Mouse (Mus musculus) heart, embryonic 11.5 days (tissue): Measurements from ENCODE around the gene Ckap2. TPM values are rescaled to one million over a fixed set of nuclear protein-coding genes. Genes with fewer than 3 reads are reported as not detected.

Experiments
- ATAC-seq: fragments of 200-750 bp; cut with Nextera tagmentation; replicated peaks from 2 replicates; pipeline ENCODE4 v1.8.0; 2017; ENCODE audit warnings: moderate library complexity; ENCODE audit not compliant: insufficient number of reproducible peaks, low FRiP score, low TSS enrichment
- H3K27ac ChIP-seq: fragments of 300-500 bp; sonication (generic); 2 replicates; pipeline ENCODE4 v1.5.1; 2014; ENCODE audit warnings: mild to moderate bottlenecking, low read depth, low read length
- H3K27me3 ChIP-seq: fragments of 300-500 bp; sonication (generic); 2 replicates; pipeline ENCODE4 v1.6.1; 2014; ENCODE audit warnings: mild to moderate bottlenecking, low read length, mixed read lengths; ENCODE audit not compliant: control insufficient read depth, insufficient read depth
- H3K36me3 ChIP-seq: fragments of 300-500 bp; sonication (generic); 2 replicates; pipeline ENCODE4 v1.6.1; 2014; ENCODE audit warnings: mild to moderate bottlenecking, low read length, moderate library complexity, mixed read lengths; ENCODE audit not compliant: control insufficient read depth, insufficient read depth
- H3K4me1 ChIP-seq: fragments of 300-500 bp; sonication (generic); 2 replicates; pipeline ENCODE4 v1.6.1; 2014; ENCODE audit warnings: low read length; ENCODE audit not compliant: control insufficient read depth, insufficient read depth
- H3K4me2 ChIP-seq: fragments of 300-500 bp; sonication (generic); 2 replicates; pipeline ENCODE4 v1.6.1; 2014; ENCODE audit warnings: mild to moderate bottlenecking, moderate library complexity
- H3K4me3 ChIP-seq: fragments of 300-500 bp; sonication (generic); 2 replicates; pipeline ENCODE4 v1.5.1; 2014; ENCODE audit warnings: low read depth, low read length
- H3K9ac ChIP-seq: fragments of 300-500 bp; sonication (generic); 2 replicates; pipeline ENCODE4 v1.6.1; 2014; ENCODE audit warnings: mild to moderate bottlenecking, low read depth, low read length, moderate library complexity
- H3K9me3 ChIP-seq: fragments of 300-500 bp; sonication (generic); replicated peaks from 2 replicates; pipeline ENCODE4 v1.6.1; 2016; ENCODE audit warnings: low read length; ENCODE audit not compliant: control insufficient read depth
- WGBS: fragments of 180-500 bp; shearing (Covaris S2); extraction: QIAGEN DNeasy Blood & Tissue Kit; methylation state at CpG from one replicate; pipeline ENCODE4 v1.1.7; 2014; ENCODE audit not compliant: insufficient replicate concordance; 5-methylcytosine and 5-hydroxymethylcytosine counted together
- polyA plus RNA-seq: library from polyadenylated mRNA; unstranded; fragments of >200 nt; fragmentation: Nextera tagmentation; extraction: Ambion mirVana; gene quantifications from 2 replicates; pipeline ENCODE4 v1.2.1, GENCODE M21; 2014

The Ckap2 gene
- polyA plus RNA-seq = 37.4 and 37.6 TPM in 2 replicates

- Histone ChIP-seq H3K4me1 (peaks cover 10% of the 10 kb centered on the region), H3K9me3 (no peaks in the 10 kb centered on the region), H3K27me3 (no peaks in the 10 kb centered on the region), H3K9ac (peak within 1 kb of the TSS; percentile 86), H3K27ac (peak within 1 kb of the TSS; percentile 92), H3K4me2 (peak within 1 kb of the TSS; percentile 90), H3K4me3 (peak within 1 kb of the TSS; percentile 82), H3K36me3 (no peaks in the 10 kb centered on the region)
- ATAC-seq = peak; percentile 91
- 3% methylated on average over 61 of the region's 63 CpGs for WGBS
These were observed at the start of gene Ckap2 for GRCm38 (mm10) chr8:22185431-22186397. TSS of gene Ckap2 (minus strand) at chr8:22185819.

- WGBS = 38% methylated on average over 7 of the region's 7 CpGs
- Histone ChIP-seq H3K9me3 (no peaks in the 10 kb centered on the region), H3K4me2 (peak overlapping the region; percentile 84), H3K27me3 (peaks cover 2% of the 10 kb centered on the region; the same call in 1 of the 2 replicates), H3K36me3 (no peaks in the 10 kb centered on the region), H3K9ac (peak overlapping the region; percentile 56; the same call in 1 of the 2 replicates), H3K27ac (0 out of 2 replicates have a peak overlapping the region, but pooled peaks have one; percentile 24), H3K4me3 (peak overlapping the region; percentile 58), H3K4me1 (no peaks in the 10 kb centered on the region)
- ATAC-seq = no peak
These were observed 43.0 kb upstream of the Ckap2 start for GRCm38 (mm10) chr8:22228621-22229020.

GRCm38 (mm10) chr8:22227061-22227877 lies 41.6 kb upstream of the Ckap2 start, which contains the start of gene Thsd1:
TSS of gene Thsd1 (plus strand) at chr8:22227313.
- Histone ChIP-seq H3K27ac (peak within 1 kb of the TSS; percentile 50), H3K9me3 (no peaks in the 10 kb centered on the region), H3K27me3 (peaks cover 2% of the 10 kb centered on the region; the same call in 1 of the 2 replicates), H3K4me3 (peak within 1 kb of the TSS; percentile 58), H3K36me3 (0 out of 2 replicates have a peak, but pooled peaks cover under 1% of the 10 kb centered on the region), H3K4me1 (no peaks in the 10 kb centered on the region), H3K4me2 (peak within 1 kb of the TSS; percentile 84), H3K9ac (peak within 1 kb of the TSS; percentile 66)
- WGBS = under 1% methylated on average over 38 of the region's 39 CpGs
- ATAC-seq = peak; percentile 90

- WGBS = 58% methylated on average over 8 of the region's 8 CpGs
- ATAC-seq = no peak
- H3K4me2 ChIP-seq = no peak overlapping the region
These were observed 40.7 kb upstream of the Ckap2 start for GRCm38 (mm10) chr8:22226361-22226760.

GRCm38 (mm10) chr8:22214826-22215225 lies 29.2 kb upstream of the Ckap2 start:
- no peak for ATAC-seq
- peaks cover 13% of the 10 kb centered on the region for H3K36me3 ChIP-seq
- no peak overlapping the region for H3K9ac ChIP-seq
- no peaks in the 10 kb centered on the region for H3K4me1 ChIP-seq
- no peaks in the 10 kb centered on the region for H3K27me3 ChIP-seq
- no peak overlapping the region for H3K4me2 ChIP-seq
- H3K9me3 ChIP-seq = no peaks in the 10 kb centered on the region
- no peak overlapping the region for H3K27ac ChIP-seq
- WGBS = 91% methylated on average over 10 of the region's 10 CpGs
- H3K4me3 ChIP-seq = no peak overlapping the region

More at GRCm38 (mm10) chr8:22226361-22226760, 40.7 kb upstream of the Ckap2 start:
- Histone ChIP-seq H3K4me3 (no peak overlapping the region), H3K27ac (no peak overlapping the region), H3K9ac (no peak overlapping the region), H3K27me3 (peaks cover 2% of the 10 kb centered on the region; the same call in 1 of the 2 replicates), H3K4me1 (no peaks in the 10 kb centered on the region), H3K36me3 (0 out of 2 replicates have a peak, but pooled peaks cover 4% of the 10 kb centered on the region), H3K9me3 (no peaks in the 10 kb centered on the region)

GRCm38 (mm10) chr8:22209012-22209411 lies 23.4 kb upstream of the Ckap2 start:
- H3K4me2 ChIP-seq = peak overlapping the region; percentile 14; the same call in 1 of the 2 replicates
- peak overlapping the region; percentile 54 for H3K9ac ChIP-seq
- H3K9me3 ChIP-seq = no peaks in the 10 kb centered on the region
- 15% methylated on average over 5 of the region's 5 CpGs for WGBS
- no peak overlapping the region for H3K4me3 ChIP-seq
- no peaks in the 10 kb centered on the region for H3K27me3 ChIP-seq
- H3K4me1 ChIP-seq = peaks cover 11% of the 10 kb centered on the region
- peak; percentile 81 for ATAC-seq
- peaks cover 15% of the 10 kb centered on the region for H3K36me3 ChIP-seq
- peak overlapping the region; percentile 62 for H3K27ac ChIP-seq

- no peak overlapping the region for H3K27ac ChIP-seq
- no peaks in the 10 kb centered on the region for H3K9me3 ChIP-seq
- peaks cover 13% of the 10 kb centered on the region for H3K36me3 ChIP-seq
- no peak for ATAC-seq
- H3K4me3 ChIP-seq = no peak overlapping the region
- H3K27me3 ChIP-seq = no peaks in the 10 kb centered on the region
- no peak overlapping the region for H3K9ac ChIP-seq
- H3K4me1 ChIP-seq = peaks cover 11% of the 10 kb centered on the region
- WGBS = 65% methylated on average over 4 of the region's 4 CpGs
- H3K4me2 ChIP-seq = no peak overlapping the region
These were observed 21.9 kb upstream of the Ckap2 start for GRCm38 (mm10) chr8:22207535-22207934.

GRCm38 (mm10) chr8:22199481-22199880 lies 13.9 kb upstream of the Ckap2 start:
- H3K4me2 ChIP-seq = no peak overlapping the region
- no peak overlapping the region for H3K9ac ChIP-seq
- no peaks in the 10 kb centered on the region for H3K27me3 ChIP-seq
- peaks cover 10% of the 10 kb centered on the region for H3K36me3 ChIP-seq
- WGBS = 96% methylated on average over 8 of the region's 8 CpGs
- H3K27ac ChIP-seq = no peak overlapping the region
- peaks cover 2% of the 10 kb centered on the region; the same call in 1 of the 2 replicates for H3K4me1 ChIP-seq
- H3K9me3 ChIP-seq = peaks cover 2% of the 10 kb centered on the region; the same call in 1 of the 2 replicates
- H3K4me3 ChIP-seq = no peak overlapping the region
- no peak for ATAC-seq
